Mouse (Mus musculus) bone marrow macrophage, adult 2 months (primary cell): Measurements from ENCODE around the gene Zfr. TPM values are rescaled to one million over a fixed set of nuclear protein-coding genes. Genes with fewer than 3 reads are reported as not detected.
A peak's percentile ranks its signal among the peaks of the same experiment; 100 is the strongest.

Experiments
- H3K27ac ChIP-seq: 2 replicates; pipeline ENCODE4 v1.5.1; 2012; ENCODE audit warnings: low read depth, low read length; ENCODE audit not compliant: insufficient read depth
- H3K4me1 ChIP-seq: 2 replicates; pipeline ENCODE4 v1.6.1; 2012; ENCODE audit warnings: low read length; ENCODE audit not compliant: control insufficient read depth, insufficient read depth
- H3K4me3 ChIP-seq: 2 replicates; pipeline ENCODE4 v1.5.1; 2012; ENCODE audit warnings: mild to moderate bottlenecking, low read length, moderate library complexity; ENCODE audit not compliant: insufficient read depth
- CTCF ChIP-seq: IDR thresholded peaks from 2 replicates; pipeline ENCODE4 v1.5.1; 2012; ENCODE audit warnings: low read depth, mild to moderate bottlenecking, low read length, moderate library complexity
- POLR2A ChIP-seq: IDR thresholded peaks from 2 replicates; pipeline ENCODE4 v1.6.1; 2012; ENCODE audit warnings: mild to moderate bottlenecking, low read depth, low read length, borderline replicate concordance
- polyA plus RNA-seq: library from polyadenylated mRNA; stranded (reverse); fragments of >200 nt; gene quantifications from 2 replicates; pipeline ENCODE4 v1.2.4, GENCODE M21; 2012; ENCODE audit not compliant: missing spikeins, insufficient read depth, insufficient read length

Zfr gene
- polyA plus RNA-seq, 1 experiment: 60.8 TPM

DNA sequence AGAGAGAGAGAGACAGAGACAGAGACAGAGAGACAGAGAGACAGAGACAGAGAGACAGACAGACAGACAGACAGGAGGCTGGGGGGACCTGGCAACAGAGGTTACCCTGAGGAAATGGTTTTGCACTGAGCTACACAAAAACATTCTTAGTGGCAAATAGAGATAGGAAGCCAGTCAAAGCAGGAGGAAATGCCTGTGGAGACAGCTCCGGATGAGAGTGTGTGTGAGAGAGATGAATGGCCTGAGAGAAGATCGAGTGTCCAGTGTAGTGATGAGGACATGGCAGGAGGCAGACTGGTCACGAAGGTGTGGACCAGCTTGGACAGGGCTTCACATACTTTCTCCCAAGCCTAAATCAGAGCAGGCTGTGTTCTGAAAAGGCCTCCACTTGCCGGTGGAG is 107.4 kb downstream of the Zfr start:
- H3K27ac ChIP-seq: no peak overlapping the region

DNA sequence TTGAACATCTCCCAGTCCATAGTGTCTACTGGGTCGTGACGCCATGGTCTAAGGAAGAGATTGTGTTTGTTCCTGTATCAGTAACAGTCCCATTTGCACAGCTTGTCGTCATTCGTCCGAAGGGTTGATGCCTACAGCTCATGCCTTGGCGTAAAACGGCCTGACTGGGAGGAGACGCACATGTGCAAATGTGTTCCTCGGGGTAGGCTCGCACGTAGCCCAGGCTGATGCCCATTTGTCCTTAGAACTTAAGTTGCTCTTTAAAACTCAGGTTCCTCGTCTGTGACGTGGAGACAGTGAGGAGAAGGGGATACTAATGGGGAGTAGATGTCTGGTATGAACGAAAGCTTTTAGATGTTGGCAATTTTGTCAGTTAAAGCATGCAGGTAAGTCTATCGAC is 109.3 kb downstream of the Zfr start:
- Histone ChIP-seq H3K4me3 (no peak overlapping the region), H3K27ac (no peak overlapping the region), H3K4me1 (peaks cover 24% of the 10 kb centered on the region)
- TF ChIP-seq CTCF (no peak), POLR2A (no peak)

More for the DNA sequence above, 107.4 kb downstream of the Zfr start:
- Histone ChIP-seq H3K4me1 (peaks cover 14% of the 10 kb centered on the region), H3K4me3 (no peak overlapping the region)
- no peak for TF ChIP-seq POLR2A
- no peak for TF ChIP-seq CTCF

DNA sequence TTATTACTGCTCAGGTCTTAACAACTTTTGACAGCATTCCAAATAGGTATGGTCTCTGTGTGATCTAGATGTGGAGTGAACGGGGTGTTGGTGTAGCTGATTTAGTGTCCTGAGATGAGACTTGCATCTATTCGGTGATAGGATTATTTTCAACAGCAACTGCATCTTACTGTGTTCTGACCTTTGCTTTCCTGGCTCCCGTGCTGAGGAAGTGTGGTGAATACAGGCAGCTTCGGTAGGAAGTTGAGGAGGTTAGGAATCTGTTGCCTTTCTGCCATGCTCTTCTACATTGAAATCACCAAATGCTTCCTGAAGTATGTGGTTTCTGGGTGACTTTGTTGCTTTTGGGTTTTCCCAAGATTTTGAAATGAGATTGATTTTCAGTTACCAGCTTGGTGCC is 109.7 kb downstream of the Zfr start:
- TF ChIP-seq CTCF: no peak
- TF ChIP-seq POLR2A: no peak
- no peak overlapping the region for H3K4me3 ChIP-seq
- no peak overlapping the region for H3K27ac ChIP-seq
- H3K4me1 ChIP-seq: peaks cover 26% of the 10 kb centered on the region

DNA sequence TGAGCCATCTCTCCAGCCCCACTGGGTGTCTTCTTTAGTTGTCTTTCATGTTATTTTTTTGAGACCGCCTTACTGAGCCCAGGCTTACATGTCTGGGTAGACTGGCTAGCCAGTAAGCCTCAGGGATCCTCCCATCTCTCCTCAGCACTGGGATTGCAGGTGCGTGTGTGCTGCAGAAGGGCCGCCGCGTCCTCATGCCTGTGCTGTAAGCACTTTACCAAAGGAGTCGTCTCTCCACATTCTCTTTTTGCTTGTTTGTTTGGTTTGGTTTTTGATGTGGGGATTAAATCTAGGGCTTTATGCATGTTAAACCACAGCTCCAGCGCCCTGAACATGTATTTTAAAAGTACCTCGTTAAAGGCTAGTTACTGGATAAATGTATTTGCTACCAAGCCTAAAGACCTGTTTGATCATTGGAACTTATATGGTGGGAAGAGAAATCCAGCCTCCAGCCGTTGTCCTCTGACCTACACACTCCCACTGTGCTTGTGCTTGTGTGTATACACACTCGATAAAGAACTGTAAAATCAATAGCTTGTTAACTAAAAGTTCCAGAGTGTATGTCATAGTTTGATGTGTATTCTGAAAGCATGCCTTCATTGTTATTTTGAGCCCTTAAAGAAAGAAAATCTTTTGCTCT is 112.1 kb downstream of the Zfr start:
- TF ChIP-seq CTCF (no peak), POLR2A (no peak)
- H3K4me1 ChIP-seq: peaks cover 38% of the 10 kb centered on the region
- H3K27ac ChIP-seq: no peak overlapping the region
- H3K4me3 ChIP-seq: no peak overlapping the region

DNA sequence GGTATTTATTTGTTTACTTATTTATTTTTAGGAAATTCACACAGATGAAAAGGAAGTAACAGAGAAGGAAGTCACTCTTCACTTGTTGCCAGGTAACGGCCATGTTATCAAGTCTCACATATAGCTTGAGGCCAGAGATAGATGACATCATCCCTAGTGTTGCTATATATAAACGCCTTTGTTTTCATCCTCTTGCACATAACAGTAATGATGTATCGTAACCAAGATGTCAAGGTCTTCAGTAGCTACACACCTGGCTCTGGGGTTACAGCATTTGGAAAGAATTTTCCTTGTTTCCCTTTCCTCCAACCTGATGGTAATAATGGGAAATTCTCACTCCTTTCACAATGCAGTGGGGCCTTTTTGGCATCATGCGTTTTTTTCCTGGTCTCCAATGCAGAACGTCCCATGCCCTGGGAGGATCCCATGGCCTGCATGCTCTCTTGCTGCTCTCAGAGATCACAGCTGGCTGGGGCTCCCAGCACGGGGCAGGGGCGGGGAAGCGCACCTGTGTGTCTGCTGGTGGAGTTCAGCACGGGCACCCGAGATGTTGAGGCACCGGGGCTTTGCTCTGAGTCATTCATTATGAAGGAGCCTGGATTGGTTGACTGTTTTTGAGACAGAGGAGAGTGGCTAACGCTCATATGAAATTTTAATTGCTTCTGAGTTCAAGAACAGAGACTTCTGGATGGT is 112.8 kb downstream of the Zfr start:
- TF ChIP-seq CTCF: no peak
- TF ChIP-seq POLR2A: no peak
- no peak overlapping the region for H3K27ac ChIP-seq
- no peak overlapping the region for H3K4me3 ChIP-seq
- peaks cover 40% of the 10 kb centered on the region for H3K4me1 ChIP-seq

DNA sequence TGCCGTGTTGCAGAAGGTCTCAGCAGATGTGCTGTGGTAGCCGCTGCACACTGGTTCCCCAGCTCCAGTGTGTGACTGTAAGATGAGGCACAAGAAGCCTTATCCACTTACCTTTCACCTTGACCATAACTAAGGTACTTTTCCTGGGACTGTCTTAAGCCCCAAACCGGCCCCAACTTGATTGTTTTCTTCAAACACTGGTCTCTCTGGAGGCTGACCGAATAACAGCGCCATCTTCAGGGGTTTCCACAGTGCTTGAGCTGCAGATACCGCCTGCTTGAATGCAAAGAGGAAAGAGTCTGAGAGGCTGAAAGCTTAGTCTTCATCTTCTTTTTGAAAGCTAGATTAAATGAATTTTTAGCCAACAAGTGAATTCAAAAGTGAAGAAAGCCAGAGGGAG is 113.8 kb downstream of the Zfr start:
- TF ChIP-seq CTCF (no peak), POLR2A (no peak)
- Histone ChIP-seq H3K4me3 (no peak overlapping the region), H3K4me1 (peaks cover 50% of the 10 kb centered on the region), H3K27ac (no peak overlapping the region)

DNA sequence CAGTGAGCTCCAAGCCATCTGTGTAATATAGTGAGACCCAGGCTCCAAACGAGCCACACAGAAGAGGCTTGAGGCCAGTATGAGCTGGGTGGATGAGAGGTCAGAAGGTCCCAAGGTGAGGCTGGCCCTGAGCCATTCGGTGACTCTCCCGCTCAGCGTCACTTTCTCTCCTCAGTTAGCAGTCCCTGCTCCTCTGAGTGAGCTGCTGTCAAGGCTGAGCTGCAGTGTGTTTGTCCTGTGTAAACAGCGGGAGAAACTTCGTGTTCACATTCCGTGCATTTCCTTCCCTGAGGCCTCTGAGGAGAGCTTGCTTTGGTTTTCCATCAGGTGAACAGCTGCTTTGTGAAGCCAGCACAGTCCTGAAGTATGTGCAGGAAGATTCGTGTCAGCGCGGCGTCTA is 114.8 kb downstream of the Zfr start:
- H3K4me1 ChIP-seq: peaks cover 50% of the 10 kb centered on the region

DNA sequence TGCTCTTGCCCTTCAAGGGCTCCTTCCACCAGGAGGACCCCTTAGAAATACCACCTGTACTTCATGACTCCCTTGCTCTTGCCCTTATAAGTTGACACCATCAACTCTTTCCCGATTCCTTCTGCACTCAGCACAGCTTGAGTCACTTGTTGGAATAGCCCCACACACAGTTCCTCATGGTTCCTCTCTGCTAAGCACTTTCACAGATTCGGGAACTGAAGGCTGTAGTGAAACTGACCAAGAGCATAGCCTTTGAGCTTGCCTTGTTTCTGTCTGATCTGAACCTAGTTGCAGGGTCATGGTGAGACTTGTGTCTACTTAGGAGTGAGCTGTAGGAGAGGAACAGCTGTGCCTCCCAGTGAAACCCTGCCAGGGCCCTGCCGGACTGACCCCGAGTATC is 115.4 kb downstream of the Zfr start:
- Histone ChIP-seq H3K4me3 (no peak overlapping the region), H3K4me1 (peaks cover 47% of the 10 kb centered on the region), H3K27ac (peak overlapping the region; percentile 55)
- TF ChIP-seq POLR2A: no peak
- TF ChIP-seq CTCF: no peak

More for the DNA sequence above, 114.8 kb downstream of the Zfr start:
- Histone ChIP-seq H3K4me3 (no peak overlapping the region), H3K27ac (peak overlapping the region; percentile 28; the same call in 1 of the 2 replicates)
- TF ChIP-seq POLR2A: no peak
- no peak for TF ChIP-seq CTCF

Other genes starting within 250 kb of the Zfr start
- 0.19 TPM in 1 of 2 replicates, not detected in the other for gene Npr3, start 210.5 kb upstream of the Zfr start, polyA plus RNA-seq
- gene Sub1, start 120.8 kb upstream of the Zfr start, polyA plus RNA-seq: 199 and 231 TPM in 2 replicates
- 28.8 and 30.0 TPM in 2 replicates for gene Mtmr12, start 87.2 kb downstream of the Zfr start, polyA plus RNA-seq
- gene Golph3, start 203.6 kb downstream of the Zfr start, polyA plus RNA-seq: 87.7 and 99.3 TPM in 2 replicates
- gene 1810049J17Rik, start 204.1 kb downstream of the Zfr start, polyA plus RNA-seq: not detected in 2 replicates